ENCODE assay signal across 12 mouse cellular contexts in the genomic region with DNA sequence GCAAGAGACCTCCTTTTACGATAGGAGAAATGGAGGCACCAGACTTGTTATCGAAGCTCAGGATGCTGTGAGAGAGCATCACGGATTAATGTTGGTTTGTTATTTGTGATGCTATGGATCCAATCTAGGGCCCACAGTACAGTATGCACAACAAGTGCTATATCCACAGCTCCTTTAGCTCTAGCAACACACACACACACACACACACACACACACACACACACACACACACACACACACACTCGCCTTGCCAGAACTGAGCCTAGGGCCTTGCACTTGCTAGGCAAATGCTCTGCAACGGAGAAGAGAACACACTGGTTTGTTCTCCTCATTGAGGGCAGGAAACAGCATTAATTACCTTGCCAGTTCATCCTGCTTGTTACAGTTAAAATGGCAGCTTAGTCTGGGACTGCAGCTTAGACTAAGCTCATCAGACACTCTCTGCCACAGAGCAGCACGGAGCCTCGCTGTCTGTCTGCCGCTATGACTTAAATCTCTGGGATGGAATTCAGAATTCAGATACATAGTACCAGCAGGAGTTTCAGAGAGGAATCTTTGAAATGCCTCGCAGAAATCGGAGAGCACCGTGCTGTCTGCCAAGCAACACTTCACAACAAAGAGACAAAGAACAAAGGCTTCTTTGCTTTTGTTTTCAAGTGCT.
DNase-seq lines count a peak whose midpoint lies in the region; ATAC-seq and TF ChIP-seq lines count a peak whose summit lies in the region.
"Had no signal": no experiment of that assay in that cellular context is flagged by ENCODE, and none has a peak within 500 bp of the region (broad histone marks: within the 10 kb centered on the region; RNA-seq: fewer than 3 reads in every experiment).

No protein-coding gene starts in this region.

- H3K4me3 ChIP-seq in forebrain, embryonic 12.5 days (replicated peaks): no peak overlapping the region
- H3K4me3 ChIP-seq in hindbrain, postnatal 0 days (ENCODE audit: low read length): no peak overlapping the region
- no peak overlapping the region for H3K4me3 ChIP-seq in gastrocnemius, adult 2 months
- H3K4me3 ChIP-seq in cerebellum, adult 2 months (replicated peaks; ENCODE audit: insufficient read depth, low read depth, low read length): no peak overlapping the region
- H3K4me3 ChIP-seq: embryonic facial prominence, embryonic 12.5 days; liver, embryonic 15.5 days had no signal

- TF ChIP-seq CTCF in brain, embryonic 14.5 days (IDR thresholded peaks at IDR 0.05; ENCODE audit: borderline replicate concordance, extremely low read depth, insufficient read depth, insufficient read length): no peak
- no peak for TF ChIP-seq CTCF in hindbrain, postnatal 0 days (IDR thresholded peaks at IDR 0.05; ENCODE audit: low read depth)
- no peak for TF ChIP-seq CTCF in gastrocnemius, adult 2 months (IDR thresholded peaks at IDR 0.05)
- no peak for TF ChIP-seq CTCF in cerebellum, adult 2 months (IDR thresholded peaks at IDR 0.05; ENCODE audit: borderline replicate concordance, insufficient read depth, low read depth, low read length)

- no peaks in the 10 kb centered on the region for H3K9me3 ChIP-seq in forebrain, embryonic 12.5 days
- H3K9me3 ChIP-seq in hindbrain, postnatal 0 days (ENCODE audit: low read length): peaks cover 5% of the 10 kb centered on the region; the same call in 1 of the 2 replicates
- H3K9me3 ChIP-seq: liver, embryonic 15.5 days had no signal

- no peak overlapping the region for H3K4me2 ChIP-seq in forebrain, embryonic 12.5 days
- no peak overlapping the region for H3K4me2 ChIP-seq in hindbrain, postnatal 0 days (ENCODE audit: low read depth, low read length)
- H3K4me2 ChIP-seq: embryonic facial prominence, embryonic 12.5 days; liver, embryonic 15.5 days had no signal

- intact Hi-C loops in gastrocnemius, adult 2 months (cut with DNase I): no loop called here

- peaks cover 3% of the 10 kb centered on the region; the same call in 1 of the 2 replicates for H3K27me3 ChIP-seq in forebrain, embryonic 12.5 days
- no peaks in the 10 kb centered on the region for H3K27me3 ChIP-seq in hindbrain, postnatal 0 days (ENCODE audit: insufficient read depth, low read length)
- H3K27me3 ChIP-seq in cerebellum, adult 2 months (ENCODE audit: control insufficient read depth, insufficient read depth, low read length): no peaks in the 10 kb centered on the region
- H3K27me3 ChIP-seq: embryonic facial prominence, embryonic 12.5 days; liver, embryonic 15.5 days had no signal

- DNase-seq in brain, embryonic 14.5 days (ENCODE audit: low read depth): peak; percentile 78
- DNase-seq in hindbrain, postnatal 0 days (ENCODE audit: low spot score): peak; percentile 19
- DNase-seq in retina, embryonic 14.5 days (ENCODE audit: low spot score): peak; percentile 24
- DNase-seq in urinary bladder, postnatal 4 days (ENCODE audit: low spot score in 2 of 2): no peak
- DNase-seq in gastrocnemius, adult 2 months: no peak
- DNase-seq in cerebellum, adult 2 months: no peak
- DNase-seq: gastrocnemius, postnatal 14 days; spleen, adult 18-20 months had no signal

- no peak for TF ChIP-seq POLR2A in brain, embryonic 14.5 days (IDR thresholded peaks at IDR 0.05; ENCODE audit: borderline replicate concordance, extremely low read depth, insufficient read depth, insufficient read length, poor library complexity, severe bottlenecking)
- TF ChIP-seq POLR2A in cerebellum, adult 2 months (IDR thresholded peaks at IDR 0.05; ENCODE audit: borderline replicate concordance, insufficient read depth, low read length): no peak

- H3K4me1 ChIP-seq in forebrain, embryonic 12.5 days: peaks cover 10% of the 10 kb centered on the region
- no peaks in the 10 kb centered on the region for H3K4me1 ChIP-seq in hindbrain, postnatal 0 days (ENCODE audit: insufficient read depth, low read length)
- peaks cover 4% of the 10 kb centered on the region; the same call in 1 of the 2 replicates for H3K4me1 ChIP-seq in cerebellum, adult 2 months (ENCODE audit: control insufficient read depth, insufficient read depth, low read length)
- H3K4me1 ChIP-seq: embryonic facial prominence, embryonic 12.5 days; liver, embryonic 15.5 days had no signal

- H3K9ac ChIP-seq in forebrain, embryonic 12.5 days: no peak overlapping the region
- no peak overlapping the region for H3K9ac ChIP-seq in hindbrain, postnatal 0 days (replicated peaks; ENCODE audit: low read length)
- H3K9ac ChIP-seq: embryonic facial prominence, embryonic 12.5 days; liver, embryonic 15.5 days had no signal

- no peak overlapping the region for H3K27ac ChIP-seq in forebrain, embryonic 12.5 days
- no peak overlapping the region for H3K27ac ChIP-seq in hindbrain, postnatal 0 days
- no peak overlapping the region for H3K27ac ChIP-seq in gastrocnemius, adult 2 months
- H3K27ac ChIP-seq in cerebellum, adult 2 months (ENCODE audit: insufficient read depth, low read length): no peak overlapping the region
- H3K27ac ChIP-seq: embryonic facial prominence, embryonic 12.5 days; liver, embryonic 15.5 days had no signal

- peak; percentile 66; the same call in 1 of the 2 replicates for ATAC-seq in forebrain, embryonic 12.5 days (ENCODE audit: low FRiP score)
- ATAC-seq in hindbrain, postnatal 0 days: peak; percentile 49; the same call in 1 of the 2 replicates
- ATAC-seq: intestine, postnatal 0 days had no signal

- H3K36me3 ChIP-seq in forebrain, embryonic 12.5 days (replicated peaks): no peaks in the 10 kb centered on the region
- H3K36me3 ChIP-seq in hindbrain, postnatal 0 days (ENCODE audit: insufficient read depth, low read length): no peaks in the 10 kb centered on the region
- H3K36me3 ChIP-seq: embryonic facial prominence, embryonic 12.5 days; liver, embryonic 15.5 days had no signal

- WGBS in forebrain, embryonic 12.5 days: 40% methylated on average over 11 of the region's 11 CpGs
- 31% methylated on average over 11 of the region's 11 CpGs for WGBS in hindbrain, postnatal 0 days
- WGBS in cerebellum, adult 2 months: 49% methylated on average over 11 of the region's 11 CpGs

Comparison
In these comparisons a context has a peak if more than half of its experiments do, and no peak if none do; other contexts are left out.
1. DNase-seq: peak in brain, embryonic 14.5 days (single experiment), hindbrain, postnatal 0 days (single experiment) and retina, embryonic 14.5 days (single experiment); none in urinary bladder, postnatal 4 days (0 of 2), gastrocnemius, adult 2 months (single experiment) and cerebellum, adult 2 months (0 of 2).